Mouse (Mus musculus) forebrain, embryonic 12.5 days (tissue): ENCODE measurements around the gene Zfp58. TPM values are rescaled to one million over a fixed set of nuclear protein-coding genes. Genes with fewer than 3 reads are reported as not detected.
"Not testable (repeated sequence)": the region's sequence is repeated elsewhere in the genome, so short reads cannot be mapped to it uniquely, and the experiment has no call there.

ENCODE experiments used
- ATAC-seq: fragments of 200-750 bp; cut with Nextera tagmentation; 2 replicates; pipeline ENCODE4 v1.8.0; 2017; ENCODE audit warnings: moderate TSS enrichment; ENCODE audit not compliant: low FRiP score
- H3K27ac ChIP-seq: fragments of 300-500 bp; sonication (generic); 2 replicates; pipeline ENCODE4 v1.5.1; 2016; ENCODE audit warnings: mild to moderate bottlenecking
- H3K27me3 ChIP-seq: fragments of 300-500 bp; sonication (generic); 2 replicates; pipeline ENCODE4 v1.6.1; 2016; ENCODE audit warnings: mild to moderate bottlenecking
- H3K36me3 ChIP-seq: fragments of 300-500 bp; sonication (generic); replicated peaks from 2 replicates; pipeline ENCODE4 v1.6.1; 2016; ENCODE audit warnings: mild to moderate bottlenecking
- H3K4me1 ChIP-seq: fragments of 300-500 bp; sonication (generic); 2 replicates; pipeline ENCODE4 v1.6.1; 2016
- H3K4me2 ChIP-seq: fragments of 300-500 bp; sonication (generic); 2 replicates; pipeline ENCODE4 v1.6.1; 2016; ENCODE audit warnings: mild to moderate bottlenecking, moderate library complexity
- H3K4me3 ChIP-seq: fragments of 300-500 bp; sonication (generic); replicated peaks from 2 replicates; pipeline ENCODE4 v1.5.1; 2016; ENCODE audit warnings: mild to moderate bottlenecking
- H3K9ac ChIP-seq: fragments of 300-500 bp; sonication (generic); 2 replicates; pipeline ENCODE4 v1.6.1; 2016; ENCODE audit warnings: mild to moderate bottlenecking
- H3K9me3 ChIP-seq: fragments of 300-500 bp; sonication (generic); 2 replicates; pipeline ENCODE4 v1.6.1; 2016
- WGBS: fragments of 180-500 bp; shearing (Covaris S2); methylation state at CpG from one replicate; pipeline ENCODE4 v1.1.7; 2016; 5-methylcytosine and 5-hydroxymethylcytosine counted together
- polyA plus RNA-seq: library from polyadenylated mRNA; unstranded; fragments of >200 nt; fragmentation: Nextera tagmentation; extraction: Ambion mirVana; gene quantifications from 2 replicates; pipeline ENCODE4 v1.2.1, GENCODE M21; 2016

Zfp58 gene
- 17.5 and 18.0 TPM in 2 replicates for polyA plus RNA-seq

GRCm38 (mm10) chr13:67500084-67500719, at the start of gene Zfp58:
Zfp58 (minus strand) TSS chr13:67500555.
- no peak within 1 kb of the TSS for H3K27ac ChIP-seq
- ATAC-seq = peak; percentile 97
- H3K4me2 ChIP-seq = peak within 1 kb of the TSS; percentile 70
- under 1% methylated on average over 22 of the region's 22 CpGs for WGBS
- H3K4me3 ChIP-seq = peak within 1 kb of the TSS; percentile 74
- peaks cover 9% of the 10 kb centered on the region for H3K4me1 ChIP-seq
- no peaks in the 10 kb centered on the region for H3K27me3 ChIP-seq
- peak within 1 kb of the TSS; percentile 60 for H3K9ac ChIP-seq
- peaks cover 2% of the 10 kb centered on the region for H3K36me3 ChIP-seq
- H3K9me3 ChIP-seq = no peaks in the 10 kb centered on the region

DNA sequence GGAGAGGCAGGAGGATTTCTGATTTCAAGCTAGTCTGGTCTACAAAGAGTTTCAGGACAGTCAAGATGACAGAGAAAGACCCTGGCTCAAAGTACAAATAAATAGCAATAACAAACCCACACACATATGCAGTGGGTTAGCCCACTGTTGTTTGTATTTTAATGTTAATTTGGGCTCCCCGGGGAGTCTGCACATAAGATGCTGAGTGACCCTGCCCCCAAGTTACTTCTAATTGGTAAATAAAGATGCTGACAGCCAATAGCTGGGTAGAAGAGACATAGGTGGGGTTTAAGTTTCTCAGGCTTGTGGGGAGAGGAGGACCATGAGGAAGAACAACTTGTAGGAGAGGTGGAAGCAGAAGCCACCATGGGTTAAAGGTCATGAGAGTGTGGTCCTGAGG, 45.6 kb upstream of the Zfp58 start:
- no peak overlapping the region for H3K27ac ChIP-seq
- peaks cover 41% of the 10 kb centered on the region for H3K36me3 ChIP-seq
- H3K4me1 ChIP-seq = no peaks in the 10 kb centered on the region
- H3K9me3 ChIP-seq = no peaks in the 10 kb centered on the region
- no peak overlapping the region for H3K4me3 ChIP-seq
- 84% methylated on average over 1 of the region's 1 CpGs for WGBS
- H3K9ac ChIP-seq = no peak overlapping the region
- ATAC-seq = no peak
- H3K27me3 ChIP-seq = no peaks in the 10 kb centered on the region
- H3K4me2 ChIP-seq = no peak overlapping the region

DNA sequence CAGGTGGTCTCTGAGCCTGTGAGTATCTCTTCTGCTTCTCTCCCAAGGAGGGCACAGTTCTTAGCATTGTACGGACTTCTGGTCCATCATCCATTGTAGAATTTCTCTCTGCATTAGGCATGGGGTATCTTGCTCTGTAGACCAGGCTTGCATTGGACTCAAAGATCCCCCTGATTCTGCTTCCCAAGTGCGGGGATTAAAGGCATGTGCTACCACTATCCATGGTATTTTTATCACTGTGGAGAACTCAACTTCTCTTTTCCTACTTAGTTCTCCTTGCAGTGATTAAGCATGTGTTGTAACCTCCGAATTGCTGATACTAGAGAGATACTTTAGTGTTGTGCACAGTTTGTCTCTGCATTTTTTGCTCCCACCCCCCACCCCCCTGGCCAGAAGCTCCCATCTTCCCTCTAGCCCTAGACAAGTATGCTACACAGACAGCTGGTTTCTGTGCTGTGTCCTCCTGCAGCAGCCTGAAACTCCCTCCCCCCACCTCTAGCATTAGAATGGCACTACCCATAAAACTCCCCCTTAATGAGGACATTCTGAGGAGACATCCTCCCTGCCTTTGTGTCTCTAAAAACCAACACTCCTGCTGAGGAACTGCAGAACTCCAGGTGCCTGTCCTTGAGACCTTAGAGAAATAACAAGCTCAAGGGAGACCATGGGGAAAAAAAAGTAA, 26.8 kb upstream of the Zfp58 start:
- no peak overlapping the region for H3K27ac ChIP-seq
- H3K36me3 ChIP-seq = no peaks in the 10 kb centered on the region
- no peaks in the 10 kb centered on the region for H3K27me3 ChIP-seq
- H3K4me1 ChIP-seq = peaks cover 15% of the 10 kb centered on the region
- no peak overlapping the region for H3K4me2 ChIP-seq
- H3K9me3 ChIP-seq = no peaks in the 10 kb centered on the region
- no peak for ATAC-seq
- 78% methylated on average over 3 of the region's 3 CpGs for WGBS
- H3K9ac ChIP-seq = no peak overlapping the region
- H3K4me3 ChIP-seq = no peak overlapping the region

- no peaks in the 10 kb centered on the region for H3K27me3 ChIP-seq
- WGBS = 0% methylated on average over 27 of the region's 27 CpGs
Observed at GRCm38 (mm10) chr13:67525753-67526410, 25.5 kb upstream of the Zfp58 start, which contains the start of the genes Gm26965 and Zfp87. Gm26965 (minus strand) TSS chr13:67526151. Zfp87 (minus strand) TSS chr13:67526177.

DNA sequence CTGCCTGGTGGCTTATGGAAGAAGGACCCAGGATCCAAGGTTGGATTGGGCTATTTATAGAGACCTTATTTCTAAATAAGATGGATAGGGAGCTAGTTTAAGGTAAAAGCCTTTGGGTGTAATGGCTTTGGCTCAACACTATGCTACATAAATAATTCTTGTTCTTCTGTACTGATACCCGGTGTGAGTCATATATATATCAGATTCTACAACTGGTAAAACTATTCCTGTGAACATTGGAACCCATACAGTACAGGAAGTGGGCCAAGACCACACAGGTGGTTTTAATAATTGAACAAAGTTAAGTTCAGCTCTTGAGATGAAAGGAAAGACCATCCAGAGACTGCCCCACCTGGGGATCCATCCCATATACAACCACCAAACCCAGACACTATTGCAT, 553 bp upstream of the Zfp58 start:
- Histone ChIP-seq H3K9me3 (no peaks in the 10 kb centered on the region), H3K27ac (no peak overlapping the region), H3K9ac (no peak overlapping the region), H3K36me3 (no peaks in the 10 kb centered on the region; the same call in 1 of the 2 replicates), H3K4me1 (peaks cover 9% of the 10 kb centered on the region), H3K27me3 (no peaks in the 10 kb centered on the region), H3K4me3 (no peak overlapping the region; the same call in 1 of the 2 replicates), H3K4me2 (no peak overlapping the region)
- 86% methylated on average over 1 of the region's 1 CpGs for WGBS
- ATAC-seq = peak; percentile 44; the same call in 1 of the 2 replicates

More at GRCm38 (mm10) chr13:67525753-67526410, 25.5 kb upstream of the Zfp58 start, which contains the start of the genes Gm26965 and Zfp87:
- Histone ChIP-seq H3K9me3 (no peaks in the 10 kb centered on the region), H3K27ac (peak within 1 kb of the TSS; percentile 59; the same call in 1 of the 2 replicates), H3K4me3 (peak within 1 kb of the TSS; percentile 62), H3K4me2 (peak within 1 kb of the TSS; percentile 84), H3K4me1 (peaks cover 15% of the 10 kb centered on the region), H3K9ac (peak within 1 kb of the TSS; percentile 72), H3K36me3 (peaks cover 2% of the 10 kb centered on the region)
- peak; percentile 99 for ATAC-seq

GRCm38 (mm10) chr13:67495631-67496030, 4.7 kb downstream of the Zfp58 start:
- peaks cover 9% of the 10 kb centered on the region for H3K4me1 ChIP-seq
- no peak overlapping the region for H3K27ac ChIP-seq
- H3K4me3 ChIP-seq = no peak overlapping the region
- H3K9ac ChIP-seq = no peak overlapping the region
- peaks cover 46% of the 10 kb centered on the region for H3K36me3 ChIP-seq
- no peak overlapping the region for H3K4me2 ChIP-seq
- H3K27me3 ChIP-seq = no peaks in the 10 kb centered on the region
- ATAC-seq = no peak
- WGBS = 88% methylated on average over 1 of the region's 1 CpGs
- peaks cover 16% of the 10 kb centered on the region for H3K9me3 ChIP-seq

DNA sequence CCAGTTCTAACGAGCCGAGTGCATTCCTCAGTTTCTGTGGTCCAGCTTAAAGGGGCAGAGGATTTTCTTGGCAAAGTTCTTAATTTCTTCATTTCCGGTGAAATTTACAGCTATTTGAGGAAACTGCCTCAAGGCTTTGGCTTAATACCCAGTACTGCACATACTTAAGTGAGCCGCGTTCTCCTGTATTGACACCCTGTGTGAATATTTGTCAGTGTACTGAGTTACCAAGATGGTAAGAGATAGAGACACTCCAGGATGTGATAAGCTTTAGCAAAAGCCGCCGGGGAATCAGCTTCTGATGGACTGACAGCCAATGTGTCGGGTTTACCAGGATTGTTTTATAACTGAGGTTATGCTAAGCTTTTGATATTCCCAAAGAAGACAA, 15.9 kb downstream of the Zfp58 start:
- Histone ChIP-seq H3K9me3 (no peaks in the 10 kb centered on the region), H3K4me2 (peak overlapping the region; percentile 72), H3K9ac (0 out of 2 replicates have a peak overlapping the region, but pooled peaks have one; percentile 62), H3K36me3 (peaks cover 19% of the 10 kb centered on the region; the same call in 1 of the 2 replicates), H3K4me3 (peak overlapping the region; percentile 57), H3K27me3 (no peaks in the 10 kb centered on the region), H3K27ac (no peak overlapping the region), H3K4me1 (peaks cover 10% of the 10 kb centered on the region)
- ATAC-seq = peak; percentile 52
- 48% methylated on average over 8 of the region's 8 CpGs for WGBS

DNA sequence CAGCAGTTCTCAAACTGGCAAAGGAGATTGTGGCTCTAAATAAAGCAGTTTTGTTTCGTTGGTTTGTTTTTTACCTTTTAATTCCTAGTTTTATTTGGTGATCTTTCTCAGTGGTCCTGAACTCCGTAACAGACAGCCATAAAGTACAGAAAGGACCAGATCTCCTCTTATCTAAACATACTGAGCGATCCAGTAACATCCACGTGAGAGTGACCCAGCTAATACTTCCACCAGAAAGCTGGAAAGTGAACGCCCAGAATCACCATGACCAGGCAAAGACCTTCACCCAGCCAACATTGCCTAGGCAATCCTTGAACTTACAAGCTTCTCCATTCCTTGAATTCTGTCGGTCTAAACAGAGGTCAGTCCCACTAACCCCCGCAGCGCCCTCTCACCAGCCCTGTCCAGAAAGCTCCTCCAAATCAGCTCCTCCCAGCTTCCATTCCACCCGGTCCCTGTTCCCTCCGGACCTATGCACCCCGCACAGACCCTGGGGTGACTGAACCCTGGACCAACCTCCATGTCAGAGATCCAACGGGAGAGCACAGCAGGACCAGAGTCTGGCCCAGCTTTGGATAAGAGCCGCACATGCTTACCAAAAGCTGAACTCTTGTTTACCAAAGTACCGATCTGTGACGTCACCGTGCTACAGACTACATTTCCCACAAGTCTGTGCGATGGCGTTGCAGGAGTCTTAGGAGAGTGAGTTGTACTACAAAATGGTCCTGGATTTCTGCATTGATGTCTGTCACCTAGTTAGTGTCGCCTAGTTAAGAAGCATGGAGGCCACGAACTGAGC, 16.5 kb downstream of the Zfp58 start, which contains the start of gene Zfp874b:
Gene Zfp874b (minus strand): TSS at position 634 of the 799 bp plus-strand sequence.
- 6% methylated on average over 20 of the region's 20 CpGs for WGBS
- Histone ChIP-seq H3K4me2 (peak within 1 kb of the TSS; percentile 72), H3K36me3 (peaks cover 14% of the 10 kb centered on the region; the same call in 1 of the 2 replicates), H3K27ac (no peak within 1 kb of the TSS), H3K9me3 (no peaks in the 10 kb centered on the region), H3K9ac (peak within 1 kb of the TSS; percentile 62), H3K4me3 (peak within 1 kb of the TSS; percentile 57), H3K27me3 (no peaks in the 10 kb centered on the region), H3K4me1 (peaks cover 10% of the 10 kb centered on the region)
- ATAC-seq = peak; percentile 95

DNA sequence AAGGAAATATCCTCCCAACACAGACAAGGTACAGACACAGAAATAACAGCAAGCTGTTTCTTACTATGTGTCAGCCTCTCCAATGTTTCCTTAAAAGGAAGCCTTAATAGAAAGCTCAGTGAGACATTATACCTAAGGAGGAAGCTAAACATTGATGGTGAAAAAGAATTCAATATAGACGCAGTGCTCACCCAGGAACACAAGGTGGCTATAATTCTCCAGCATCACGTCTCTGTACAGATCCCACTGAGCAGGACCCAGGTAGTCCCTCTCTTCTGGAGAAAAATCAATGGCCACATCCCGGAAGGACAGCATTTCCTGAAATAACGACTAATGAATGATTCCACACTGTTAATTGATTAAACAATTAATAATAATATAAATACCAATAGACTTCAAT, 18.8 kb downstream of the Zfp58 start:
- H3K36me3 ChIP-seq = no peaks in the 10 kb centered on the region
- ATAC-seq = no peak
- H3K27ac ChIP-seq = no peak overlapping the region
- no peaks in the 10 kb centered on the region for H3K27me3 ChIP-seq
- H3K9ac ChIP-seq = no peak overlapping the region
- H3K4me2 ChIP-seq = no peak overlapping the region
- no peaks in the 10 kb centered on the region for H3K9me3 ChIP-seq
- no peak overlapping the region for H3K4me3 ChIP-seq
- H3K4me1 ChIP-seq = peaks cover 10% of the 10 kb centered on the region
- WGBS = 66% methylated on average over 4 of the region's 4 CpGs

GRCm38 (mm10) chr13:67469274-67469673, 31.1 kb downstream of the Zfp58 start:
- no peak overlapping the region for H3K9ac ChIP-seq
- H3K27ac ChIP-seq = no peak overlapping the region
- H3K4me2 ChIP-seq = no peak overlapping the region
- H3K4me3 ChIP-seq = no peak overlapping the region
- H3K4me1 ChIP-seq = no peaks in the 10 kb centered on the region
- H3K27me3 ChIP-seq = no peaks in the 10 kb centered on the region
- H3K36me3 ChIP-seq = 0 out of 2 replicates have a peak, but pooled peaks cover 5% of the 10 kb centered on the region
- no peak for ATAC-seq
- no peaks in the 10 kb centered on the region for H3K9me3 ChIP-seq
- WGBS = 87% methylated on average over 3 of the region's 3 CpGs

DNA sequence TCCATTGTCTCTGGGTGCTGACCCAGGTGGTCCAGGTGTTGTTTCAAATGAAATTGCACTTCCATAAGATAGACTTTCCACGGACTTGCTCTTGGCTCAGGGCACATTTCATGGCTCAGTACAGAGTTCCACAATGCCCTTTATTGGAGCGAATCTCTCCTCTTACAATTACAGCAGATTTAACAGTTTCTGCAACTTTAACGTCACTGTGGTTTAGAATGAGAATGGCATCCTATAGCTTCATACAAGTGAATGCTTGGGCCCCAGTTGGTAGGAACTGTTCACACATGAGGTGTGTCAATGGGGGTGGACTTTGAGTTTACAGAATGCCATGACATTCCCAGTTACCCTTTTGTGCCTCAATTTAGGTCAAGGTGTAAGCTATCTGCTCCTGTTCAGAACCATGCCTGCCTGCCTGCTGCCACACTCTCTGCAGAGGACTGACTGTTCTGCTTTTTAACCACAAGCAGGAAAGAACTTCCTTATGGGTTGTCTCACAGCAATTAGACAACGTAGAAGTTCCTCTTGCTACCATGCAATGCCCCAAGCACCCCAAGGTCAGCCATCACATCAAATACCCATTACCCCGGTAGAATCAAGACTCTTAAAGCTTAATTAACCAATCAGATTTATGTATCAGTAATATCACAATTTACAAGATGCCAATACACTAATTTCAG, 36.7 kb downstream of the Zfp58 start:
- not testable (repeated sequence) for ATAC-seq, H3K4me2 ChIP-seq, H3K9me3 ChIP-seq, H3K4me3 ChIP-seq, H3K27ac ChIP-seq, H3K9ac ChIP-seq, H3K4me1 ChIP-seq, H3K36me3 ChIP-seq, H3K27me3 ChIP-seq
- WGBS = 84% methylated on average over 3 of the region's 5 CpGs
